Mouse (Mus musculus) cerebellum, adult 18-20 months (tissue): Measurements from ENCODE around the gene Nr1i2.
A peak's percentile ranks its signal among the peaks of the same experiment; 100 is the strongest.
"Not testable (repeated sequence)": the region's sequence is repeated elsewhere in the genome, so short reads cannot be mapped to it uniquely, and the experiment has no call there.

Source experiments
- DNase-seq, 2 experiments: peaks; one replicate each; pipeline ENCODE4 v3.0.0; 2021

Nr1i2 gene

DNA sequence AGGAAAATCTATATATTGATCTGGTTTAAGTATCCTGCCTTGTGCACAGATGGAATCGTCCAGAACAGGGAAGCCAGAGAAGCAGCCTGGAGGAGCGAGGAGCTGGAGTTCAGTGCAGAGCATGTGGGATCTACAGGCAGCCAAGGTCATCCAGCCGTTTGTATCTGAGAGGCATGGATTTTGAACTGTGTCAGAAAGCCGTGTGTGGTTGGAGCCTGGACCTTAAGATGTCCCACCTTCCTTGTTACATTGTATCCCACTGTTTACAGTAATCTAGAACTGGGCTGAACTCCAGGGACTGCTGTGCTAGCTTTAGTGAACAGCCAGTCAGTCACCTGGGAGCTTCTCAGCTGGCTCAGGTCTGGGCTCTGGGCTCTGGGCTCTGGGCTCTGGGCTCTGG is 8.1 kb downstream of the Nr1i2 start:
- DNase-seq = no peak

DNA sequence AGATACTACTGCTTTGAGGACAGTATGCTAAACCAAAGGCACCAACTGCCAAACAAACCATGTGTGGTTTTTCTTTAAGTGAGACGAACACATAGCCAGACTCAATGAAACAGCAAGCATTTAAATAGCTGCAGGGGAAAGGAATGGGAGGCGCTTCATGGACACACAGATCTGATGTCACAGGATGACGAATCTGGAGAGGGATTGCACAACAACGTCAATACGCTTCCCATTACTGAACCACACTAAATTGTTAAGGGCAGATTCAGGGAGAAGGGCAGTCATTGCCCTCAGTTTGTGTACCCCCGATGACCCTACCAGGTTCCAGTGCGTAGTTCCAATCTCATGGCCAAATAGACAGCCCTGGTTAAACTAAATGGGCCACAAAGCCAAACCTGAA is 8.8 kb downstream of the Nr1i2 start:
- DNase-seq = no peak

- DNase-seq = no peak
These were observed 11.3 kb downstream of the Nr1i2 start for GRCm38 (mm10) chr16:38283300-38283699.

DNA sequence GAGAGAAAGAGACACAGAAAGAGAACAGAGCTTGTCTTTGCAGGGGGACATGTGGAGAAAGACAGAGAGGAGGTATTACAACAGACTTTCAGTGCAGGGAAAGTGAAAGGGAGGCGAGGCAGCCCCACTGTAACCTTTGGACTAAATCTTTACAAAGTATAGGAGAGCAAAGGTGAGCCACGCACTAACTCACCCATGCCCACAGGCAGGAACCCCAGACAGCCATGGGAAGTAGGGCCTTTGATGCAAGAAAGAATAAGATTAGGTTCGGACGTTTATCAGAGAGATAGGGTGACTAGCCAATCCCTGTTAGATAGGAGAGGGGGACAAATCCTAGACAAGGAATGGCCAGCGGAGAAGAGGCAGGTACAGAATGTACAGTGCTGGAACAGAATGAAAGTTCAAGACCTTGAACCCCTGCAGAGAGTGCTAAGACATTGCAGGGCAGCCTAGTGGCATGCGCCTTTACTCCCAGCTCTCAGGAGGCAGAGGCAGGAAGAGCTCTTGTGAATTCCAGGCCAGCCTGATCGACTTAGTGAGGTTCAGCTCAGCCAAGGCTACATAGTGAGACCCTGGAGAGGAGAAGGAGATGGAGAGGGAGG is 12.0 kb downstream of the Nr1i2 start:
- DNase-seq = no peak

GRCm38 (mm10) chr16:38280951-38281350 is 13.7 kb downstream of the Nr1i2 start:
- no peak for DNase-seq

GRCm38 (mm10) chr16:38279794-38280193 is 14.8 kb downstream of the Nr1i2 start:
- no peak for DNase-seq

- no peak for DNase-seq
These were observed 19.9 kb downstream of the Nr1i2 start for GRCm38 (mm10) chr16:38274737-38275136.

GRCm38 (mm10) chr16:38272483-38272882 is 22.1 kb downstream of the Nr1i2 start:
- no peak for DNase-seq

DNA sequence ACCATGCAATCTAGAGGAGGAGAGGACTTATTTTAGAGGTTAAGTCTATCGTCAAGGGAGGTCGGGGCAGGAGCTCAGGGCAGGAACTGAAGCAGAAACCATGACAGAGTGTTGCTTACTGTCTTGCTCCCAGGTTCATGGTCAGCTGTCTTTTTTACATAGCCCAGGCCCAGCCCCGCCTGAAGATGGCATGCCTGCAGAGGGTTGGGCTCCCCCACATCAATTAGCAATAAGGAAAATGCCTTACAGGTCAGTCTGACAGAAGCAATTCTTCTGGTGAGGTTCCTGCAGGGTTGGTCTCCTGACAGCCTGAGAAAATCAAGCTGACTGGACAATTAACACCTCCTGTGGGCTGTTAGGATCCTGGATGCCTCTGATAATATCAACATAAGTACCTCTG is 23.0 kb downstream of the Nr1i2 start:
- no peak for DNase-seq

GRCm38 (mm10) chr16:38255927-38256326 is 38.7 kb downstream of the Nr1i2 start:
- DNase-seq = no peak

GRCm38 (mm10) chr16:38255107-38255506 is 39.5 kb downstream of the Nr1i2 start:
- DNase-seq = no peak

DNA sequence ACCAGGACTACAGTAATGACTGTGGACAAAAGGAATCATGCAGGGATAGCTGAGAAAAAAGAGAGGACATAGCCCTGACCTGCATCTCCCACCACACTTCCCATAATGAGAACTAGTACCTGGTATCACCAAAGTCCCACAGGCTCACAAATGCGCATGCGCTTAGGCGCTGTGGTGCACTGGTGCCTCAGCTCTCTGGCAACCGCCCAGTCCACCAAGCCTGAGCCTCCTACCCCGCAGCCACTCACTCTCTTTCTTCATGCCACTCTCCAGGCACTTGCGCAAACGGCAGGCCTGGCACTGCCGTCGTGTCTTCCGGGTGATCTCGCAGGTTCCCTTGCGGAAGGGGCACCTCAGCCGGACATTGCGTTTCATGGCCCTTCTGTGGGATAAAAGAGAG is 40.6 kb downstream of the Nr1i2 start:
- DNase-seq = no peak

DNA sequence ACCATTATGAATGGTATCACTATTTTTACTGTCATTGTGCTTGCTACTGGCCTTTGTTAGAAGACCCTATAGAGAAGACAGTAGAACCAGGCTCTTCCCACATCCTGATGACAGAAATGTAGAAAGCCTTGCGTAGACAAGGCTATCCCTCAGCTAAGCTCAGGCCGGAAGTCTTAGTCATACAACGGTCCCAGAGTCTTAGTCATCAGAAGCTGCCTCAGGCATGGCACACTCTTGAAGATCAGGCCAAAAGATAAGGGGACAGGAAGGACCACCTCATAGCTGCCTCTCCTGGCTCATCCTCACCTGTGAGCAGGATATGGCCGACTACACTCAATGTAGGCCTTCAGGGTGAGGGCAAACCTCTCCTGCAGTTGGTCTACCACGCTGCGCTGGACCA is 44.2 kb downstream of the Nr1i2 start:
- DNase-seq = no peak

GRCm38 (mm10) chr16:38248331-38248961 is 46.2 kb downstream of the Nr1i2 start:
- DNase-seq = no peak

DNA sequence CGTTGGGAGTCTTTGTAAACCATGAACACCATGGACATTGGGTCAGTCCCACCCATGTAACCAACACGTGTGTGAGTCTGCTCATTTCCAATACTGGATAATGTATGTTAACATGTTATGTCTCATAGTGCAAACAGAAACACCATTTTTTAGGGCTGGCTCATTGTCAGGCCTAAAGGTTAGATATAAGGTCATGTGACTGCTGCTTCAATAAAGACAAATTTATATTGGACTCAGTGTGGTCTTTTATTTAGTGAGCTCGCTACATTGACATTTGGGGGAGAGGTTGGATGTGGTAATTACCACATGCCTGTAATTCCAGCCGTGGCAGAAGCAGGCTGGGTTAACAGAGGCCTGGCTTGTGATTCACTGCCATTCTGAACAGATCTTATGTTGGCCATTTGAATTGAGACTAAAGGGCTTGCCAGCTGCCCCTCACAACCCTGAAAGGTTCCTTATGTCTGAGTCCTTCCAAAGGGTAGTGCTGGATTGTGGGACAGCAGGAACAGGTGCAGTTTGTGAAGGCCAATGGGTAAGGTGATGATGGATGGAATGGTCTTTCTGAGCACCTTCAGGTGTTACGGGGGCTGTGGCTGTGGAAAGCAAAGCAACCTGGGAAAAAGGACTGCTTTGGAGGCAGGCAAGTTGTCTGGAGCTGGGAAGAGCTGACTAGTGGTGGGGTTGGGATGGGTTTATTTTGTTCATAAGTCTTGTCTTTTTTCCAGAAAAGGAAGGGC is 48.6 kb downstream of the Nr1i2 start:
- no peak for DNase-seq

- DNase-seq = no peak
These were observed 49.2 kb downstream of the Nr1i2 start for GRCm38 (mm10) chr16:38245379-38245778.

DNA sequence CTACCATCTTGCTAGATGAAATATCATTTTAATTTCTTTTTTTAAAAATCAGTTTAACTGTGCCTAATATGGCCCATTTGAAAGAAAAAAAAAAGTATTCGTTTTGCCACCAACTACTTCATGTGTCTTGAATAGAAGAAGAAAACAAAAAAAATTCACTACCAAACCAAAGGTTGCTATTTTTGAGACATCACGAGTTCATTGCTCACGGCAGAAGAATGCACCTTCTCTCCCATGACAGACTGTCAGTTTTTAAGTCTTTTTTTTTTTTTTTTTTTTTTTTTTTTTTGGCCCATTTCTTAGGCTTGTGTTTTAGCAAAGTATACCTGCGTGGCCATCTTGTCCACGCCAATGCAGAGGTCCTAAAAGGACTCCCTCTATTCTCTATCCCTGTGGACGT is 50.5 kb downstream of the Nr1i2 start:
- no peak for DNase-seq

GRCm38 (mm10) chr16:38240167-38240566 is 54.5 kb downstream of the Nr1i2 start:
- DNase-seq = no peak

DNA sequence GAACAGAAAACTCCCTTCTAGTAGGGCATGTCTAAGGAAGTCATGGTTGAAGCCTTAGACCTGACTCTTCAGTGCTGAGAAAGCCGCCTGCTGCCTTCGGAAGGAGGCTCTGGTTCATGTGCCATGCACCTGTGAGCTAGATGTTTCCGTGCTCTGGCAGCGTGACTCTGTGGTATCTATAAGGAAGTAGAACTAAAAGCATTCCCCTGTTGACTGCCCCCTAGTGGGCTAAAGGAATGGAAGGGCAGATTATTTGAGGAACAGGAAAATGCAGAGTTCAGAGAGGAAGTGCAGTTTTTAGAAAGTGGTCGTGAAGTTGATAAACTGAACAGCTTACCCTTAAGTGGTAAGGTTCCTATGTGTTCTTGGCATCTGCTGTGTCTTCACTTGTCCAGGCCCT is 54.9 kb downstream of the Nr1i2 start:
- DNase-seq = peak; percentile 27 to 34

GRCm38 (mm10) chr16:38236936-38237585 is 57.6 kb downstream of the Nr1i2 start:
- no peak for DNase-seq

DNA sequence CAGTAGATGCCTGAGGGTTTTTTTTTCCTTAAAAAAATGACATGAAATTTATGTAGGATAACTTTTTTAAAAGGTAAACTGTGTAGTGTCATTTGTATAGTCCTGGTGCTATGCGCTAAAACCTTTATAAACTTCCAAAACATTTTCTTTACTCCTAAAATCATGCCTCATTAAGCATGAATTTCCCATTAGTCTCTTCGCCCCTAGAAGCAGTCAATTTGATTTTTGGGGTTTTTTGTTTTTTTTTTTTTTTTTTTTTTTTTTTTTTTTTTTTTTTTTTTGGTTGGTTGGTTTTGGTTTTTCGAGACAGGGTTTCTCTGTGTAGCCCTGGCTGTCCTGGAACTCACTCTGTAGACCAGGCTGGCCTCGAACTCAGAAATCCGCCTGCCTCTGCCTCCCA is 72.1 kb downstream of the Nr1i2 start:
- DNase-seq = not testable (repeated sequence)

DNA sequence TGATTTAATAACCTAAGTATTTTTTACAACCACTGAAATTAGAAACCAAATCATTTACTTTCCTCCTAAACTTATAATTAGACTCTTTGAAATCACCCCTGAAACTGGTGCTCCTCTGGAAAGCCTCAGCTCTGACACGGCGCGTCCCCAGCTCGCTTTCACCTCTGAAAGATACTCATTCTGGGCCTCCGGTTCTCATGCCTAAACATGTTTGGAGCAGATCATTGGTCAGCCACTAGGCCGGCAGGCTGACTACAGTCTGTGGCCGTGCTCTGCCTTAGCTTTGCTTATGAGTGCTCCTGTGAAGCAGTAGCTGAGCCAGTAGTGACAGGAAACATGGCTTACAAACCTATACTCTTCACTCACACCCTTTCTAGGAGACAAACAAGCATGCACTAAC is 89.4 kb downstream of the Nr1i2 start:
- no peak for DNase-seq
